Mouse (Mus musculus) E14TG2a.4 (cell line): ENCODE results near the gene Prol1.

Experiments
- CTCF ChIP-seq: conservative IDR thresholded peaks from 2 replicates; pipeline ENCODE4 v1.5.1; 2014; ENCODE audit warnings: low read length
- NANOG ChIP-seq: IDR thresholded peaks from 2 replicates; pipeline ENCODE4 v1.6.1; 2014; ENCODE audit warnings: borderline replicate concordance, low read length, mixed read lengths

- TF ChIP-seq CTCF (no peak), NANOG (no peak)
Observed at GRCm38 (mm10) chr5:88268619-88269018, 48.5 kb upstream of the Prol1 start, which contains the start of gene Gm7714.
